Mouse (Mus musculus) midbrain, embryonic 10.5 days (tissue): ENCODE results near the gene Stambp. TPM values are rescaled to one million over a fixed set of nuclear protein-coding genes. Genes with fewer than 3 reads are reported as not detected.
"Not testable (repeated sequence)": the region's sequence is repeated elsewhere in the genome, so short reads cannot be mapped to it uniquely, and the experiment has no call there.

Experiments used
- DNase-seq: peaks from one replicate; pipeline ENCODE4 v3.0.0-alpha.2; 2017; ENCODE audit warnings: low spot score
- H3K27ac ChIP-seq: fragments of 300-500 bp; sonication (generic); replicated peaks from 2 replicates; pipeline ENCODE4 v1.5.1; 2016; ENCODE audit warnings: mild to moderate bottlenecking
- H3K27me3 ChIP-seq: fragments of 300-500 bp; sonication (generic); 2 replicates; pipeline ENCODE4 v1.6.1; 2016; ENCODE audit warnings: low read depth, mild to moderate bottlenecking; ENCODE audit not compliant: poor library complexity, severe bottlenecking
- H3K36me3 ChIP-seq: fragments of 300-500 bp; sonication (generic); 2 replicates; pipeline ENCODE4 v1.6.1; 2016; ENCODE audit warnings: mild to moderate bottlenecking, moderate library complexity
- H3K4me1 ChIP-seq: fragments of 300-500 bp; sonication (generic); 2 replicates; pipeline ENCODE4 v1.6.1; 2016
- H3K4me3 ChIP-seq: fragments of 300-500 bp; sonication (generic); 2 replicates; pipeline ENCODE4 v1.5.1; 2016; ENCODE audit warnings: mild to moderate bottlenecking, moderate library complexity
- H3K9me3 ChIP-seq: fragments of 300-500 bp; sonication (generic); replicated peaks from 2 replicates; pipeline ENCODE4 v1.6.1; 2016; ENCODE audit warnings: mild to moderate bottlenecking
- WGBS: fragments of 180-500 bp; shearing (Covaris S2); methylation state at CpG from one replicate; pipeline ENCODE4 v1.1.7; 2016; 5-methylcytosine and 5-hydroxymethylcytosine counted together
- polyA plus RNA-seq: library from polyadenylated mRNA; unstranded; fragments of >200 nt; fragmentation: Nextera tagmentation; extraction: Ambion mirVana; gene quantifications from 2 replicates; pipeline ENCODE4 v1.2.1, GENCODE M21; 2016

Stambp gene
- polyA plus RNA-seq, 1 experiment from 2014 or later = 17.8 TPM

DNA sequence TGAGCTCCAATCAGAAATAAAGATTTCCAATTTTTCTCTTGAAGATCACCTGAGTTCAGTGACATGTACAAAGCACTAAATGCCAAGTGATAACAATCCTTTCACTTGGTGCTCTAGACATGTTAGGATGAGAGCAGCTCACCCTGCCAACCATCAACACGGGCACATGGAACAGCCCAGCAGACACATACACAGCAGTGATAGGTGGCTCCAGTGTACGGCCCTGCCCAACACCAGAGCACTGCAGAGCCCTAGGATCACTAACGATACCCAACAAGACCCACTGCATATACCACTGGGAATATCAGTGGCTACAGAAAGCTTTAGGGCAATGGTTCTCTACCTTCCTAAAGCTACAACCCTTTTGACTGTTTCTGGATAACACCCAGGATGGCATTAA is 17.8 kb upstream of the Stambp start:
- Histone ChIP-seq H3K36me3 (no peaks in the 10 kb centered on the region), H3K9me3 (no peaks in the 10 kb centered on the region), H3K27me3 (0 out of 2 replicates have a peak, but pooled peaks cover 3% of the 10 kb centered on the region), H3K4me1 (no peaks in the 10 kb centered on the region), H3K4me3 (no peak overlapping the region), H3K27ac (no peak overlapping the region)
- WGBS = 90% methylated on average over 3 of the region's 3 CpGs
- no peak for DNase-seq

DNA sequence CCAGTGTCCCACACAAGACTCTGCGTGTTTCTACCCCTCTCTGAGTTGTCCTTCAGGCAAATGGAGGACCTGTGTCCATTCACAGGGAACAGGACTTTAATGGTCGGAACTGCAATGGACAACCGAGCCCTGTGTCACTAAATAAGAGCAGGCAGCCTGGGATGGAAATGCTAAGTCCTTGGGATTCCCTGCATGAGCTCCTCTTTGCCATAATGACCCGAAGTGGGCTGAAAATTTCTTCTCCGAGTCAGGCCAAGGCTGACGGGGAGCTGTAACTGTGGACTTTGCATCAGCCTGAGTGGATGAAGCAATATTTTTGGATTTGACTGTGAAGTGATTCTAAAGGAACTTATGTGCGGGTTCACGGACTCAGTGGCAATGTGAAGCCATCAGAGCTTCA is 14.7 kb upstream of the Stambp start:
- DNase-seq = not testable (repeated sequence)
- WGBS = 88% methylated on average over 8 of the region's 8 CpGs

GRCm38 (mm10) chr6:83585328-83585727 is 12.8 kb upstream of the Stambp start:
- not testable (repeated sequence) for H3K27ac ChIP-seq, H3K4me3 ChIP-seq, H3K9me3 ChIP-seq, DNase-seq, H3K4me1 ChIP-seq, H3K36me3 ChIP-seq
- H3K27me3 ChIP-seq = peaks cover 15% of the 10 kb centered on the region
- 88% methylated on average over 9 of the region's 9 CpGs for WGBS

More for the DNA sequence above, 14.7 kb upstream of the Stambp start:
- not testable (repeated sequence) for H3K27ac ChIP-seq, H3K4me3 ChIP-seq, H3K4me1 ChIP-seq, H3K9me3 ChIP-seq, H3K27me3 ChIP-seq, H3K36me3 ChIP-seq

DNA sequence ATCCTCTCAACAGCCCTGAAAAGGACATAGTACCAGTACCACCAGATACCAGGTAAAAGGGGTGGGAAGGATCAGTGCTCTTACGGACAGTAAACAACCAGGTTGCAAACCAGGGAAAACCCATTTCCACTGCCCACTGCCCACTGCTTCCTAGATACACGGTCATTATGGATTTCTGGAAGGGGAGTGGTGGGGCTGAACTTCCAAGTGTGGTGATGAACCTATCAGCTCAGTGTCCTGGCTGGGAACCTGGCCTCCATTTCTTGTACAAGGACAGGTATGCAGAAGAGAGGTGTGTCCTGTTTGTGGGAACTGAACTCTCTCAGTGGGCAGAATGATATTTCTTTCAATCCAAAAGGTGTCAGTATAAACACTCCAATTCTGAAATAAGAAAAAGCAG is 11.1 kb upstream of the Stambp start:
- Histone ChIP-seq H3K36me3 (no peaks in the 10 kb centered on the region), H3K4me3 (no peak overlapping the region), H3K27me3 (peaks cover 21% of the 10 kb centered on the region), H3K4me1 (0 out of 2 replicates have a peak, but pooled peaks cover 4% of the 10 kb centered on the region), H3K27ac (no peak overlapping the region), H3K9me3 (no peaks in the 10 kb centered on the region)
- 83% methylated on average over 2 of the region's 2 CpGs for WGBS
- DNase-seq = no peak

- no peaks in the 10 kb centered on the region for H3K36me3 ChIP-seq
- DNase-seq = peak; percentile 49
- no peak overlapping the region for H3K4me3 ChIP-seq
Observed at GRCm38 (mm10) chr6:83582938-83583270, 10.4 kb upstream of the Stambp start.

GRCm38 (mm10) chr6:83582135-83582937 is 9.8 kb upstream of the Stambp start:
- DNase-seq = no peak
- no peak overlapping the region for H3K4me3 ChIP-seq
- no peak overlapping the region for H3K27ac ChIP-seq
- H3K27me3 ChIP-seq = peaks cover 21% of the 10 kb centered on the region
- no peaks in the 10 kb centered on the region for H3K9me3 ChIP-seq
- no peaks in the 10 kb centered on the region for H3K36me3 ChIP-seq
- 0 out of 2 replicates have a peak, but pooled peaks cover 4% of the 10 kb centered on the region for H3K4me1 ChIP-seq
- WGBS = 46% methylated on average over 20 of the region's 20 CpGs

More at GRCm38 (mm10) chr6:83582938-83583270, 10.4 kb upstream of the Stambp start:
- H3K27me3 ChIP-seq = peaks cover 21% of the 10 kb centered on the region
- H3K27ac ChIP-seq = no peak overlapping the region
- H3K9me3 ChIP-seq = no peaks in the 10 kb centered on the region
- H3K4me1 ChIP-seq = 0 out of 2 replicates have a peak, but pooled peaks cover 4% of the 10 kb centered on the region
- 1% methylated on average over 6 of the region's 6 CpGs for WGBS

GRCm38 (mm10) chr6:83577534-83577933 is 5.0 kb upstream of the Stambp start:
- no peaks in the 10 kb centered on the region for H3K36me3 ChIP-seq
- H3K4me3 ChIP-seq = no peak overlapping the region
- no peaks in the 10 kb centered on the region for H3K9me3 ChIP-seq
- no peak overlapping the region for H3K27ac ChIP-seq
- DNase-seq = no peak
- H3K4me1 ChIP-seq = peaks cover 9% of the 10 kb centered on the region
- H3K27me3 ChIP-seq = peaks cover 30% of the 10 kb centered on the region

- Histone ChIP-seq H3K4me1 (peaks cover 17% of the 10 kb centered on the region), H3K9me3 (no peaks in the 10 kb centered on the region), H3K27ac (no peak overlapping the region), H3K4me3 (no peak overlapping the region), H3K36me3 (no peaks in the 10 kb centered on the region), H3K27me3 (peaks cover 17% of the 10 kb centered on the region)
- WGBS = 81% methylated on average over 4 of the region's 4 CpGs
- DNase-seq = no peak
Observed at GRCm38 (mm10) chr6:83575609-83576008, 3.1 kb upstream of the Stambp start.

GRCm38 (mm10) chr6:83571840-83572667 is 475 bp downstream of the Stambp start:
- 7% methylated on average over 37 of the region's 37 CpGs for whole genome bisulfite sequencing
- Histone ChIP-seq H3K36me3 (peaks cover 4% of the 10 kb centered on the region; the same call in 1 of the 2 replicates), H3K4me3 (peak overlapping the region; percentile 82), H3K9me3 (no peaks in the 10 kb centered on the region), H3K27me3 (peaks cover 11% of the 10 kb centered on the region), H3K27ac (peak overlapping the region; percentile 84), H3K4me1 (peaks cover 17% of the 10 kb centered on the region)
- DNase-seq = peak; percentile 88

GRCm38 (mm10) chr6:83568901-83569862 is 3.3 kb downstream of the Stambp start:
- 75% methylated on average over 20 of the region's 20 CpGs for WGBS
- peaks cover 4% of the 10 kb centered on the region; the same call in 1 of the 2 replicates for H3K36me3 ChIP-seq
- DNase-seq = no peak

GRCm38 (mm10) chr6:83555972-83556371 is 16.6 kb downstream of the Stambp start:
- DNase-seq = no peak
- 89% methylated on average over 6 of the region's 6 CpGs for WGBS
- H3K9me3 ChIP-seq = no peaks in the 10 kb centered on the region
- H3K36me3 ChIP-seq = peaks cover 72% of the 10 kb centered on the region
- no peaks in the 10 kb centered on the region for H3K27me3 ChIP-seq
- no peak overlapping the region for H3K4me3 ChIP-seq
- H3K27ac ChIP-seq = no peak overlapping the region
- no peaks in the 10 kb centered on the region for H3K4me1 ChIP-seq

More at GRCm38 (mm10) chr6:83568901-83569862, 3.3 kb downstream of the Stambp start:
- Histone ChIP-seq H3K9me3 (no peaks in the 10 kb centered on the region), H3K4me1 (peaks cover 20% of the 10 kb centered on the region), H3K27ac (no peak overlapping the region), H3K27me3 (peaks cover 4% of the 10 kb centered on the region; the same call in 1 of the 2 replicates), H3K4me3 (no peak overlapping the region)

DNA sequence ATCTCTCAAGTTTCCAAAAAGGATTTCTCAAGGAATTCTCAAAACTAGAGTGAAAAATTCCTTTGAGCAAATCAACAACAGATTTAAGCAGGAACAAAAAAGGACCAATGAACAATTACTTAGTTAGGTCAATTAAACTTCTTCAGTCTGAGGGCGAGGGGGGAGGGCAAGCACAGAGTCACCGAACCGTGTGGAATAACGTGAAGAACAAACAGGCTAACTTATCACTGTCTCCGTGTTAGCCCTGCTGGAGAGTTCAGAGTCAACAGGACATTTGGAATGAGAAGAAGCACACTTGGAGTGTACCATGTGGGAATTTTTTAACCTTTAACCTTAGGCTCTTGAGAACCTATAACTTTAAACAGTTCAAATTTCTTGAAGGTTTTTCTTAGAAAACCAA is 24.2 kb downstream of the Stambp start:
- DNase-seq = no peak
- H3K9me3 ChIP-seq = no peaks in the 10 kb centered on the region
- 65% methylated on average over 5 of the region's 5 CpGs for WGBS

More for the DNA sequence above, 24.2 kb downstream of the Stambp start:
- H3K36me3 ChIP-seq = peaks cover 30% of the 10 kb centered on the region
- H3K27me3 ChIP-seq = no peaks in the 10 kb centered on the region
- no peak overlapping the region for H3K4me3 ChIP-seq
- H3K4me1 ChIP-seq = no peaks in the 10 kb centered on the region
- H3K27ac ChIP-seq = no peak overlapping the region
